Mouse (Mus musculus) yolk sac, embryonic 10.5 days (tissue): ENCODE measurements around the gene Gm17387.
A peak's percentile ranks its signal among the peaks of the same experiment; 100 is the strongest.

Experiments
- DNase-seq: peaks from one replicate; pipeline ENCODE4 v3.0.0-alpha.2; 2017; ENCODE audit warnings: low spot score

The Gm17387 gene

GRCm38 (mm10) chr7:141047581-141048225 lies 18.8 kb downstream of the Gm17387 start:
- DNase-seq: peak; percentile 62

GRCm38 (mm10) chr7:141048226-141049218 lies 19.6 kb downstream of the Gm17387 start:
- peak; percentile 85 for DNase-seq

GRCm38 (mm10) chr7:141049326-141049725 lies 20.4 kb downstream of the Gm17387 start:
- no peak for DNase-seq

- peak; percentile 48 for DNase-seq
These were observed 22.2 kb downstream of the Gm17387 start for GRCm38 (mm10) chr7:141051060-141051685.

- no peak for DNase-seq
These were observed 23.1 kb downstream of the Gm17387 start for GRCm38 (mm10) chr7:141052016-141052415.

DNA sequence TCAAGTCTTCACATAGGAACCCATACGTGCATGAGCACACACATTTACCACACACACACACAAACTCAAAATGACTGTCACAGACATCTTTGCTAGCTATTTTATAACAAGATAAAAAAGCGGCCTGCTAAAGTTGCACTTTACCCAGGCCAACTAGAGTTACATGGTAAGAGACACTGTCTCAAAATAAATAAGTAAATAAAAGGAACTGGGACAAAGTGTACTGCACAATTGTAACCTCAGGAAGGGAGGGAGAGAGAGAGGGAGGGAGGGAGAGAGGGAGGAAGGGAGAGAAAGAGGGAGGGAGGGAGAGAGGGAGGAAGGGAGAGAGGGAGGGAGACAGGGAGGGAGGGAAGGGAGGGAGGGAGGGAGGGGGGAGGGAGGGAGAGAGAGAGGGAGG lies 23.5 kb downstream of the Gm17387 start:
- DNase-seq: no peak

DNA sequence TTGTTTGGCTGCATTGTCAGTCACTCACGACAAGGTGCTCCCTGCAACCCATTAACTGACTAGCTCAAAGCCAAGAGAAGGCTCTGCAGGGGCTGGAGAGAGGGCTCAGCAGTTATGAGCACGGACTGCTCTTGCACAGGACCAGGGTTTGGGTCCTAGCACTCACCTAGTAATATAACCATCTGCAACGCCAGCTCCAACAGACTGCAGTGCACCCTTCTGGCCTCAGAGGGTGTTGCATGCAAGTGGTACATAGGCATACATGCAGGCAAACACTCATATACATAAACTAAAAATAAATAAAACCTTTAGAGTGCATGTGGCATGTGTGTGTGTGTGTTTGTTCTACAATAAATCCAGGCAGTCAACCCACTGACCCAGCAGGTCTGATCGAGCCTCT lies 26.9 kb downstream of the Gm17387 start:
- no peak for DNase-seq

GRCm38 (mm10) chr7:141056976-141057375 lies 28.0 kb downstream of the Gm17387 start:
- DNase-seq: no peak

- no peak for DNase-seq
These were observed 28.6 kb downstream of the Gm17387 start for GRCm38 (mm10) chr7:141057541-141057940.

- no peak for DNase-seq
These were observed 29.8 kb downstream of the Gm17387 start for GRCm38 (mm10) chr7:141058601-141059341.

DNA sequence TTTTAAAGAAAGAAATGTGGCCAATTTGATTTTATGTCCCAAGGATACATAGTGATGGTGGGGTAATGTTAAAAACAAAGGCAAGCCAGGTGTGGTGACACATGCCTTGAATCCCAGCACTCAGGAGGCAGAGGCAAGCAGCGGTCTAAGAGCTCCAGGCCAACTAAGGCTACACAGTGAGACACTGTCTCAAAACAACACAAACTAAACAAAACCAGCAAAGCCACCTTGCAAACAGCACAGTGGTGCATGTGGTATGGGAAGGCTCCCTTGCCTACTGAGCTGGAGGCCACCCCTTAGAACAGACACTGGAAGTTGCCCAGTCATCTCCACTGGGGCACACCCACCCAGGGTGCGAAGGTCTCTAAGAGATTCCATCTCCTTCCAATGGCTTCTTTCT lies 31.0 kb downstream of the Gm17387 start:
- no peak for DNase-seq

DNA sequence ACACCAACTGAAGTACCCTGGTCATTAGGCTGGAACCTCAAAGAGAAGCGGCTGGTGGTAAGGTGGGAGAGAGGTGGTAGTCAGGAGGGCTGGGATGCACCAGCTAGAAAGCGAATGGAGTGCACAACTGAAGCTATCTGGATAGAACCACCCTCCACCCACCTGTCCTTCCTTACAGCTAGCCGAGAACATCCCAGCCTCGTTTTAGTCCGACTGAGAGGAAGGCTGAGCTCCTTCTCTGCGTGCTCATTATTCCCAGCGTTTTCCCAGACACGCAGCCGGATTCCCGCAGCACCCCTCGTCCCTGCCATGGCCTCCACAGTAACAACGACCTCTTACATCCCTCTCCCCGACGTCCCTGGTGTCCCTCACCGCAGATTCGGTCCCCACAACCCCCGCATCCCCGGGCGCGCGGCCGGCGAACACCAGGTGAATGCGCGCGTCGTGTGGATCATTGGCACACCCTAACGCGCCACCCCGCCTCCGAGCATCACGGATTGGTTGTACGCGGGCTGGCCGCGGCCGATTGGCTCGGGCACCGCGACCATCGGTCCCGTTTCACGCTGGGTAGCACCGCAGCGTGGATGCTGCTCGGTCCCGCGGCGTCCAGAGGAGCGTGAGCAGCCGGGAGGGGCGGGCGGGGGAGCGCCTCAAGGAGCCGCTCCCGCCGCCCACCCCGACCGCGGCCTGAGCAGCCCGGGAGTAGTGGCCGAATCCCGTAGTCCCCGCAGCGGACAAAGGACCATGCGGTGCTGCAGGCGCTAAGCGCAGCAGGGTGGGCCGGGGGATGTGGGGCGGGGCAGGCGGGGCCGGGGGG lies 31.7 kb downstream of the Gm17387 start, which contains the start of gene B4galnt4:
B4galnt4 (plus strand) TSS at position 679 of the 817 bp plus-strand sequence.
- DNase-seq: peak; percentile 70

DNA sequence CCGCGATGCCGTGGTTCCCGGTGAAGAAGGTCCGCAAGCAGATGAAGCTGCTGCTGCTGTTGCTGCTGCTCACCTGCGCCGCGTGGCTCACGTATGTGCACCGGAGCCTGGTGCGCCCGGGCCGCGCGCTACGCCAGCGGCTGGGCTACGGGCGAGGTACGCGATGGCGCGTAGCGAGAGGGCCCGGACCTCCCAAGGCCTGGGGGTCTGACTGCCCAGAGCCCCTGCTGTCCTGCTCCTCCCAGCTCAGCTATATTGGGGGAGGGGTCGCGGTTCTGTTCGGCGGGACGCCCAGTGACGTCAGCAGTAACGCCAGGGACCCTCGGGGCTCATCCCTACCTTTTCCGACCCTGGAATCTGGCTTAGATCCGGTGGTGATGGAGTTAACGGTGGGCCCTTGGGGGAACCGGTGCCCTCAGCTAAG lies 32.4 kb downstream of the Gm17387 start:
- DNase-seq: no peak

DNA sequence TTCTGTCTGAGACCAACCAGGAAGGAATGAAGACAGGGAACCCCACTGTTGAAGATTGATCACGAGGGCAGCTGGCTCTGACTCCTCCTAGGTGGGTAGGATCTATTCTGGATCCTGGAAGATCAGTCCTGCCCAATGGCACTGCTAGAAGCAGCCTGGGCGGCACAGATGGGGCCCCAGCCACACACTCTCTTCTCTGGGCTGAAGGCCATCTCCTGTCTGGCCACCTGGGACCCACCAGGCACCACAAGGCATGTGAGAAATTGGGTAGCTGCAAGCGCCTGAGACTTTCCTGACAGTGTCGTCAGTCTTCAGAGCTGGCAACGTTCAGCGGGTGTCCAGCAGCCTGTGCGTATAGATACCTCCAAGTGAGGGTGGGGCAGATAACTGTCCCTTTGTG lies 33.6 kb downstream of the Gm17387 start:
- DNase-seq: no peak

DNA sequence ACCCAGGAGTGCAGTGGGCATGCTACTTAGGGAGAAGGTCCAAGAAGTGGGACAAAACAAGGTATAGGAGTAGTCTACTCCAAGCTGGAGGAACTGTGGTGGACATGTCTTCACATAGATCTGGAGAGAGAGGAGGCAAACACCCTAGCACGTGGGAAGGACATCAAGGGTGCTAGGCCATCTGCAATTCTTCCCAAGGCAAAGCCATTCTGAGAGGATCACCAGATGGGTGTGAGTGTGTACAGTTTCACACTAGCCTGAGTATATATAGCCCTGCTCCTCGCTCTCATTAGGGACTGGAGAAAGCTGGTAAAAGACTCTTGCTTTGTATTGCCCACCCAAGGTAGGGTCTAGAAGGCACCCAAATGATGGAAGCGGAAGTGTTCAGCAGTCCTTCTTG lies 34.4 kb downstream of the Gm17387 start:
- DNase-seq: no peak

GRCm38 (mm10) chr7:141064175-141064574 lies 35.2 kb downstream of the Gm17387 start:
- DNase-seq: peak; percentile 59

GRCm38 (mm10) chr7:141064576-141064975 lies 35.6 kb downstream of the Gm17387 start:
- no peak for DNase-seq

DNA sequence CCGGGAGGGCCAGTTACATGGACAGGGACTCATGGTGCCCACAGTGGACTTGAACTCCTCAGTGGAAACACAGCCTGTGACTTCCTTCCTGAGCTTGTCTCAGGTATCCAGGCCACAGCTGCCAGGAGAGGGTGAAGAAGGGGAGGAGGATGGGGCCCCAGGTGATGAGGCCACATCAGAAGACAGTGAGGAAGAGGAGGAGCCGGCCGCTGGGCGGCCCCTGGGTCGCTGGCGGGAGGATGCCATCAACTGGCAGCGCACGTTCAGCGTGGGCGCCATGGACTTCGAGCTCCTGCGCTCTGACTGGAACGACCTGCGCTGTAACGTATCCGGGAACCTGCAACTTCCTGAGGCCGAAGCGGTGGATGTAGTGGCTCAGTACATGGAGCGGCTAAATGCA lies 39.4 kb downstream of the Gm17387 start:
- DNase-seq: no peak

DNA sequence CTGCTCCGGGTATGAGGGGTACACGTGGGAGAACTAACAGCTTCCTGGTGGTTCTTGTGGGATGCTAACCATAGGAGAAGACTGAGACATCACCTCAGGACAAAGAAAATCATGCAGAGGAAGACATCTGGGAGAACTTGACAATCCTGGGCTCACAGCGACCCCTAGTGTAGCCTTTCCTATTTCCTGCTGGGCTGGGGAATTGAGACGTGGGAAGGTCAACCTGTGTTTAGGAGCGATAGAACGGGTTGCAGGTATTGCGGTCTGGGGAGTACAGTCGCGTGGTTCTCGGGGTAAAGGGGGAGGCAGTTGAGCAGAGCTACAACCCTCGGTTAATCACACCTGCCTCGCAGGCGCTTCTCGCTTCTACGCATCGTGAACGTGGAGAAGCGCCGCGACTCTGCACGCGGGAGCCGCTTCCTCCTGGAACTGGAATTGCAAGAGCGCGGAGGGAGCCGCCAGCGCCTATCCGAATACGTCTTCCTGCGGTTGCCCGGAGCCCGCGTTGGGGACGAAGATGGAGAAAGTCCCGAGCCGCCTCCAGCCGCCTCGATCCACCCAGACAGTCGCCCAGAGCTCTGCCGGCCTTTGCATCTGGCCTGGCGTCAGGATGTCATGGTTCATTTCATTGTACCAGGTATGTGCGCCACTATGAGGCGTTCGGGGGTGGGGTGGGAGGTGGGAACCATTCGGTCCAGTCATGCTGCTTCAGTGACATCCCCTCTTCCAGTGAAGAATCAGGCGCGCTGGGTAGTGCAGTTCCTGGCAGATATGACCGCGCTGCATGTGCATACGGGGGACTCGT lies 41.3 kb downstream of the Gm17387 start:
- peak; percentile 70 for DNase-seq
